Mouse (Mus musculus) lung, postnatal 0 days (tissue): ENCODE measurements around the gene 2410004B18Rik. TPM values are rescaled to one million over a fixed set of nuclear protein-coding genes. Genes with fewer than 3 reads are reported as not detected.
"Not testable (repeated sequence)": the region's sequence is repeated elsewhere in the genome, so short reads cannot be mapped to it uniquely, and the experiment has no call there.

Experiments used
- ATAC-seq: fragments of 200-750 bp; cut with Nextera tagmentation; 2 replicates; pipeline ENCODE4 v1.8.0; 2017; ENCODE audit warnings: moderate library complexity
- DNase-seq: peaks from one replicate; pipeline ENCODE4 v3.0.0-alpha.2; 2016; ENCODE audit warnings: low spot score
- H3K27ac ChIP-seq: fragments of 300-500 bp; sonication (generic); 2 replicates; pipeline ENCODE4 v1.5.1; 2014; ENCODE audit warnings: antibody characterized with exemption, mild to moderate bottlenecking, low read length, mixed read lengths
- H3K27me3 ChIP-seq: fragments of 300-500 bp; sonication (generic); replicated peaks from 2 replicates; pipeline ENCODE4 v1.6.1; 2014; ENCODE audit warnings: low read length, mixed read lengths; ENCODE audit not compliant: insufficient read depth
- H3K36me3 ChIP-seq: fragments of 300-500 bp; sonication (generic); 2 replicates; pipeline ENCODE4 v1.6.1; 2014; ENCODE audit warnings: low read length, mixed read lengths; ENCODE audit not compliant: insufficient read depth
- H3K4me1 ChIP-seq: fragments of 300-500 bp; sonication (generic); 2 replicates; pipeline ENCODE4 v1.6.1; 2014; ENCODE audit warnings: antibody characterized with exemption, low read depth, low read length, mixed read lengths; ENCODE audit not compliant: insufficient read depth
- H3K4me2 ChIP-seq: fragments of 300-500 bp; sonication (generic); replicated peaks from 2 replicates; pipeline ENCODE4 v1.6.1; 2014; ENCODE audit warnings: low read depth, mild to moderate bottlenecking, low read length, moderate library complexity, mixed read lengths
- H3K4me3 ChIP-seq: fragments of 300-500 bp; sonication (generic); 2 replicates; pipeline ENCODE4 v1.5.1; 2014; ENCODE audit warnings: low read depth, low read length
- H3K9ac ChIP-seq: fragments of 300-500 bp; sonication (generic); replicated peaks from 2 replicates; pipeline ENCODE4 v1.6.1; 2014; ENCODE audit warnings: low read depth, mild to moderate bottlenecking
- H3K9me3 ChIP-seq: fragments of 300-500 bp; sonication (generic); 2 replicates; pipeline ENCODE4 v1.6.1; 2016; ENCODE audit warnings: low read length, mixed read lengths
- CTCF ChIP-seq: IDR thresholded peaks from 2 replicates; pipeline ENCODE4 v1.5.1; 2016; ENCODE audit warnings: antibody characterized with exemption, mild to moderate bottlenecking
- EP300 ChIP-seq: IDR thresholded peaks from 2 replicates; pipeline ENCODE4 v1.6.1; 2016; ENCODE audit warnings: antibody characterized with exemption, mild to moderate bottlenecking, control low read depth
- WGBS: fragments of 180-500 bp; shearing (Covaris S2); extraction: QIAGEN DNeasy Blood & Tissue Kit; methylation state at CpG from one replicate; pipeline ENCODE4 v1.1.7; 2014; 5-methylcytosine and 5-hydroxymethylcytosine counted together
- polyA plus RNA-seq: library from polyadenylated mRNA; unstranded; fragments of >200 nt; fragmentation: Nextera tagmentation; extraction: Ambion mirVana; gene quantifications from 2 replicates; pipeline ENCODE4 v1.2.1, GENCODE M21; 2015

2410004B18Rik gene
- polyA plus RNA-seq, 1 experiment from 2014 or later = 40.2 TPM

- no peak for ATAC-seq
- Histone ChIP-seq H3K9me3 (no peaks in the 10 kb centered on the region), H3K4me1 (no peaks in the 10 kb centered on the region), H3K36me3 (no peaks in the 10 kb centered on the region), H3K27me3 (no peaks in the 10 kb centered on the region), H3K4me2 (no peak overlapping the region), H3K4me3 (no peak overlapping the region), H3K27ac (no peak overlapping the region), H3K9ac (no peak overlapping the region)
- TF ChIP-seq CTCF (no peak), EP300 (no peak)
- WGBS = 79% methylated on average over 8 of the region's 8 CpGs
- DNase-seq = no peak
Observed at GRCm38 (mm10) chr3:145903530-145903929, 34.3 kb upstream of the 2410004B18Rik start.

GRCm38 (mm10) chr3:145904850-145905776 is 32.7 kb upstream of the 2410004B18Rik start:
- TF ChIP-seq CTCF = peak; percentile 78
- TF ChIP-seq EP300 = no peak
- H3K4me1 ChIP-seq = no peaks in the 10 kb centered on the region
- H3K4me2 ChIP-seq = 0 out of 2 replicates have a peak overlapping the region, but pooled peaks have one; percentile 30
- ATAC-seq = no peak; the same call in 1 of the 2 replicates
- no peaks in the 10 kb centered on the region for H3K36me3 ChIP-seq
- H3K4me3 ChIP-seq = no peak overlapping the region
- peak; percentile 75 for DNase-seq
- H3K27ac ChIP-seq = no peak overlapping the region
- H3K9me3 ChIP-seq = no peaks in the 10 kb centered on the region
- no peak overlapping the region for H3K9ac ChIP-seq
- 51% methylated on average over 22 of the region's 22 CpGs for WGBS
- H3K27me3 ChIP-seq = no peaks in the 10 kb centered on the region

- Histone ChIP-seq H3K4me3 (no peak overlapping the region), H3K9ac (no peak overlapping the region), H3K27me3 (no peaks in the 10 kb centered on the region), H3K27ac (no peak overlapping the region), H3K9me3 (no peaks in the 10 kb centered on the region), H3K36me3 (no peaks in the 10 kb centered on the region), H3K4me2 (no peak overlapping the region), H3K4me1 (no peaks in the 10 kb centered on the region)
- WGBS = 87% methylated on average over 9 of the region's 9 CpGs
- DNase-seq (no peak), ATAC-seq (no peak)
- TF ChIP-seq EP300 (no peak), CTCF (no peak)
Observed at GRCm38 (mm10) chr3:145906582-145906981, 31.2 kb upstream of the 2410004B18Rik start.

- no peak overlapping the region for H3K9ac ChIP-seq
- WGBS = 82% methylated on average over 7 of the region's 7 CpGs
- H3K9me3 ChIP-seq = no peaks in the 10 kb centered on the region
Observed at GRCm38 (mm10) chr3:145912512-145912911, 25.3 kb upstream of the 2410004B18Rik start.

GRCm38 (mm10) chr3:145913263-145913662 is 24.6 kb upstream of the 2410004B18Rik start:
- 58% methylated on average over 6 of the region's 6 CpGs for WGBS
- TF ChIP-seq EP300 (no peak), CTCF (no peak)
- H3K9ac ChIP-seq = no peak overlapping the region
- no peak overlapping the region for H3K4me2 ChIP-seq
- no peaks in the 10 kb centered on the region for H3K36me3 ChIP-seq
- no peak overlapping the region for H3K4me3 ChIP-seq
- no peak overlapping the region for H3K27ac ChIP-seq
- no peak for ATAC-seq
- H3K4me1 ChIP-seq = no peaks in the 10 kb centered on the region
- H3K27me3 ChIP-seq = no peaks in the 10 kb centered on the region
- DNase-seq = no peak
- no peaks in the 10 kb centered on the region for H3K9me3 ChIP-seq

More at GRCm38 (mm10) chr3:145912512-145912911, 25.3 kb upstream of the 2410004B18Rik start:
- Histone ChIP-seq H3K27me3 (no peaks in the 10 kb centered on the region), H3K4me3 (no peak overlapping the region), H3K4me2 (no peak overlapping the region), H3K27ac (no peak overlapping the region), H3K36me3 (no peaks in the 10 kb centered on the region), H3K4me1 (no peaks in the 10 kb centered on the region)
- TF ChIP-seq CTCF (no peak), EP300 (no peak)
- ATAC-seq (no peak), DNase-seq (no peak)

GRCm38 (mm10) chr3:145913942-145914341 is 23.9 kb upstream of the 2410004B18Rik start:
- 81% methylated on average over 7 of the region's 7 CpGs for WGBS
- not testable (repeated sequence) for H3K4me1 ChIP-seq, H3K9ac ChIP-seq, DNase-seq, H3K27me3 ChIP-seq, H3K27ac ChIP-seq, H3K9me3 ChIP-seq, H3K36me3 ChIP-seq, H3K4me2 ChIP-seq, H3K4me3 ChIP-seq, ATAC-seq
